Mouse (Mus musculus) lung, embryonic 15.5 days (tissue): ENCODE measurements around the gene Bmpr1a. TPM values are rescaled to one million over a fixed set of nuclear protein-coding genes. Genes with fewer than 3 reads are reported as not detected.

ENCODE experiments used
- ATAC-seq: fragments of 200-750 bp; cut with Nextera tagmentation; 2 replicates; pipeline ENCODE4 v1.8.0; 2017; ENCODE audit warnings: moderate number of reproducible peaks, borderline replicate concordance; ENCODE audit not compliant: low FRiP score, low TSS enrichment; ENCODE audit errors: extremely low read depth
- H3K27ac ChIP-seq: fragments of 300-500 bp; sonication (generic); 2 replicates; pipeline ENCODE4 v1.5.1; 2015; ENCODE audit warnings: moderate library complexity, mild to moderate bottlenecking, inconsistent platforms
- H3K27me3 ChIP-seq: fragments of 300-500 bp; sonication (generic); 2 replicates; pipeline ENCODE4 v1.6.1; 2015; ENCODE audit warnings: inconsistent platforms
- H3K36me3 ChIP-seq: fragments of 300-500 bp; sonication (generic); 2 replicates; pipeline ENCODE4 v1.6.1; 2015; ENCODE audit warnings: inconsistent platforms
- H3K4me1 ChIP-seq: fragments of 300-500 bp; sonication (generic); 2 replicates; pipeline ENCODE4 v1.6.1; 2015; ENCODE audit warnings: inconsistent platforms
- H3K4me2 ChIP-seq: fragments of 300-500 bp; sonication (generic); 2 replicates; pipeline ENCODE4 v1.6.1; 2015; ENCODE audit warnings: inconsistent platforms, mild to moderate bottlenecking, moderate library complexity
- H3K4me3 ChIP-seq: fragments of 300-500 bp; sonication (generic); 2 replicates; pipeline ENCODE4 v1.5.1; 2015; ENCODE audit warnings: mild to moderate bottlenecking, inconsistent platforms
- H3K9ac ChIP-seq: fragments of 300-500 bp; sonication (generic); 2 replicates; pipeline ENCODE4 v1.6.1; 2015; ENCODE audit warnings: inconsistent platforms
- H3K9me3 ChIP-seq: fragments of 300-500 bp; sonication (generic); 2 replicates; pipeline ENCODE4 v1.6.1; 2016; ENCODE audit warnings: inconsistent platforms
- WGBS: fragments of 180-500 bp; shearing (Covaris S2); methylation state at CpG from one replicate; pipeline ENCODE4 v1.1.7; 2015; 5-methylcytosine and 5-hydroxymethylcytosine counted together
- polyA plus RNA-seq: library from polyadenylated mRNA; unstranded; fragments of >200 nt; fragmentation: Nextera tagmentation; extraction: Ambion mirVana; gene quantifications from 2 replicates; pipeline ENCODE4 v1.2.1, GENCODE M21; 2015

Gene Bmpr1a
- polyA plus RNA-seq, result 39.1 and 39.2 TPM in 2 replicates

DNA sequence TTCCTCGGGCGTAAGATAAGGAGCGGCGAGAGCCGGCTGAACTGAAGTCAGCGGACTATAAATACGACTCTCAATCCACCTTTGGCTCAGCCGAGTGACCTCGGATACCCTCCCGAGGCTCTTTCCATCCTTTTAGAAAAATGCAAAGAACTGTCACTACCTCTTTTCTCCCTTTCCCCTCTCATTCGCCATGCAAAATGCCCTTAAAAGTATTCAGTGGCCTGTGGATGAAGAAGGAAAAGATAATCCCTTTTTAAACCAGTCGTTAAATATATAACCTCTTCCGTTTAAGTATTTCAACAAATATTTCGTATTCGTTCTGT, at the start of gene Bmpr1a:
Bmpr1a (minus strand) TSS at position 17 of the 323 bp plus-strand sequence.
- H3K9me3 ChIP-seq, result no peaks in the 10 kb centered on the region
- peak within 1 kb of the TSS; percentile 55 for H3K4me2 ChIP-seq
- H3K4me1 ChIP-seq, result peaks cover 42% of the 10 kb centered on the region
- no peaks in the 10 kb centered on the region for H3K36me3 ChIP-seq
- WGBS, result 5% methylated on average over 15 of the region's 15 CpGs
- peak within 1 kb of the TSS; percentile 96 for H3K9ac ChIP-seq
- H3K27ac ChIP-seq, result peak within 1 kb of the TSS; percentile 97
- H3K27me3 ChIP-seq, result peaks cover 23% of the 10 kb centered on the region
- peak within 1 kb of the TSS; percentile 87 for H3K4me3 ChIP-seq
- ATAC-seq, result no peak

DNA sequence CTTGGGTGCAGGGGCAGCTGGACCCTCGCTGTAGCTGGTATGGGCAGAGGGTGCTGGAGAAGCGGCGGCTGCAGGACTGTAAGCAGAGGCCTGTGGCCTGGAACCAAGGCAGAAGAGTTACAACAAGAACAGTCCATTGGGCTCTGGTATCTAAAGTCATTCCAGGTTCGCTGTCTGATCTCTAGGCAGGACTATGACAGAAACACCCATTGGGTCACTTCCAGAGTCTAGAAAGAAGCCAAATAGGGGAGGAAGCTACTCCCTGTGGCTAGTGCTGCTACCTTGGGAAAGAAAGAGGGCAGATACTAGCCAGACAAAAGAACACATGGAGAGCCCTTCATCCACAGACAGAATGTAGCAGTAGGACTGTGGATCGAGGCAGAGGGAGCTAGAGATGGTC, 49.1 kb upstream of the Bmpr1a start:
- 92% methylated on average over 5 of the region's 5 CpGs for WGBS
- no peak overlapping the region for H3K27ac ChIP-seq
- ATAC-seq, result no peak

DNA sequence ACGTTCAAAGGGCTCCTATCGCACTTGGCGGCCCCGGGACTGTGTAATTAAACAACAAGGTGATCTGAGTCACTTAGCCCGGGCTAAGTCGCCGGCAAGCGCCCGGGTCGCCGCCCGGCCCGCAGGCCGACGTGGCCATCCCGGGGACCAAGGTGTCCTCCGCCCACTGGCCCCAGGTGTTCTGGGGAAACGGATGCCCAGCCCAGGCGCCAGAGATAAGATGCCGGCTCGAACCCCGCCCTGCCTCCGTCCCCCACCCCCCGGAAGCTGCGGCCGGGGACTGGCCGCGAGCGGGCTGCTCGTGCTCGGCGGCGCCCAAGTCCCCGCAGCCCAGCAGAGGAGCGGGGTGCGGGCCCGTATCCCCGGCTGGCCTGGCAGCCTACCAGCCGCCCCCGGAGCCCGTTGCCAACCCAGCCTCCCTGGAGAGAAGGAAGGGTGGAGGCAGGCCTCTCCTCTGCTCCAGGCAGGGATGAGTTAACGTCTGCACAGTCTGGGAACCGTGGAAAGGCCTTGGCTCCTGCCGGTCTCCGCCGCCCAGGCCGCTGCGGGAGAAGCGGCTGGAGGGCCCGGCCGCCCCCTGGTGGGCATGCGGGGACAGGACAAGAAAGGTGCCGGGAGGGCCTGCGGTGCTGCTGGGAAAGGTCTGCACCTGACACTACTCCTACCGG, 46.0 kb upstream of the Bmpr1a start:
- Histone ChIP-seq H3K4me2 (peak overlapping the region; percentile 72), H3K36me3 (no peaks in the 10 kb centered on the region), H3K4me3 (peak overlapping the region; percentile 54), H3K4me1 (no peaks in the 10 kb centered on the region), H3K27me3 (peaks cover 35% of the 10 kb centered on the region), H3K9me3 (no peaks in the 10 kb centered on the region), H3K9ac (peak overlapping the region; percentile 58), H3K27ac (peak overlapping the region; percentile 80)
- ATAC-seq, result peak; percentile 91
- WGBS, result under 1% methylated on average over 52 of the region's 55 CpGs

More for the DNA sequence above, 49.1 kb upstream of the Bmpr1a start:
- no peak overlapping the region for H3K4me3 ChIP-seq
- H3K36me3 ChIP-seq, result no peaks in the 10 kb centered on the region
- H3K4me1 ChIP-seq, result no peaks in the 10 kb centered on the region
- no peak overlapping the region for H3K4me2 ChIP-seq
- H3K27me3 ChIP-seq, result peaks cover 14% of the 10 kb centered on the region
- H3K9ac ChIP-seq, result no peak overlapping the region
- H3K9me3 ChIP-seq, result no peaks in the 10 kb centered on the region

DNA sequence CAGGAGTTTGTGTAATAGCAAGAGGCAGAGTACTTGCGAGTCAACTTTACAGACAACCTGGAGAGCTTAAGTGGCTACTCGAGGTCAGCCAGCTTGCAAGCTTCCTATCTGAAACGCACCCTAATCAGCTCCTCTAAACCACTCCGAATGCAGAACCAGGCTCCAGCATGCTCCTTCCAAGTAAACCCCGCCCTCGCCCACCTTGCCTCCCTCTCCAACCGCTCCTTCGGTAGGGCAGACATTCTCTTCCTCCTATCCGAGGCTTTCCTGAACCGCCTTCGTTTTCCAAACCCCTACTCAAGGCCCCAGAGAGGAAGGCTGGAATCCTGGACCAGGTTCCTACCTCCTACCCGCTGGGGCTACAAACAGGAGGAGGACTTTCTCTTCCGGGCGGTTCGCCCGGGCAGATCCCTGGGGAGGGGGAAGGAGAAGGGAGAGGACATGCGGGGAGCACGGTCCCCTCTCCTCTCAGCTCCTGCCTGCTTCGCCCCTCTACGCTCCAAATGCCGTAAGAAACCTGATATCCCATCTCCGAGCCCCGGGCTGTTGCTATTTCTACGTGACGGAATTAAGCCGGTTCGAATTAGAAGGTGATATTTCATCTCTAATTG, 45.4 kb upstream of the Bmpr1a start:
- peak overlapping the region; percentile 80 for H3K27ac ChIP-seq
- no peaks in the 10 kb centered on the region for H3K4me1 ChIP-seq
- no peaks in the 10 kb centered on the region for H3K9me3 ChIP-seq
- H3K9ac ChIP-seq, result peak overlapping the region; percentile 58
- peak overlapping the region; percentile 72 for H3K4me2 ChIP-seq
- peak overlapping the region; percentile 54 for H3K4me3 ChIP-seq
- under 1% methylated on average over 27 of the region's 27 CpGs for whole genome bisulfite sequencing
- H3K27me3 ChIP-seq, result peaks cover 42% of the 10 kb centered on the region
- no peaks in the 10 kb centered on the region for H3K36me3 ChIP-seq
- ATAC-seq, result peak; percentile 58

DNA sequence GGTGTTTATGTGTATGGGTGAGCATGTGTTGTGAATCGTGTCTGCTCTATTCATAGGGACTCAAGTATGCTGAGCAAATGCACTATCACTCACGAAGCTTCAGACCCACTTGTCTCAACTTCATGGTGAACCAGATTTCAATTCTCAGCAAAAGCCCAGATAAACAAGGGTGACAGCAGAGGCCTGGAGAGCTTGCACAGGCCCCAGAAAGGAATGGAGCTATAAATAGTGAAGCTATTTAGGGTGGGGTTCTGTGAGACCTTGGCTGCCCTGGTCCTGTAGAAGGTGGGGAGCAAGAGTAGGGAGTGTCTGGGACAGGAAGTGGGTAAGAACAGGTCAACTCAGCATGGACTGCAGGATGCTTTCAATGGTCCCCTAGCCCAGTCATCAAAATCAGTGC, 41.4 kb upstream of the Bmpr1a start:
- H3K4me1 ChIP-seq, result 0 out of 2 replicates have a peak, but pooled peaks cover 5% of the 10 kb centered on the region
- H3K27ac ChIP-seq, result no peak overlapping the region
- H3K27me3 ChIP-seq, result peaks cover 34% of the 10 kb centered on the region
- H3K9me3 ChIP-seq, result no peaks in the 10 kb centered on the region
- no peak overlapping the region for H3K9ac ChIP-seq
- WGBS, result 60% methylated on average over 2 of the region's 2 CpGs
- H3K4me2 ChIP-seq, result no peak overlapping the region
- no peak for ATAC-seq
- H3K36me3 ChIP-seq, result no peaks in the 10 kb centered on the region
- H3K4me3 ChIP-seq, result no peak overlapping the region

DNA sequence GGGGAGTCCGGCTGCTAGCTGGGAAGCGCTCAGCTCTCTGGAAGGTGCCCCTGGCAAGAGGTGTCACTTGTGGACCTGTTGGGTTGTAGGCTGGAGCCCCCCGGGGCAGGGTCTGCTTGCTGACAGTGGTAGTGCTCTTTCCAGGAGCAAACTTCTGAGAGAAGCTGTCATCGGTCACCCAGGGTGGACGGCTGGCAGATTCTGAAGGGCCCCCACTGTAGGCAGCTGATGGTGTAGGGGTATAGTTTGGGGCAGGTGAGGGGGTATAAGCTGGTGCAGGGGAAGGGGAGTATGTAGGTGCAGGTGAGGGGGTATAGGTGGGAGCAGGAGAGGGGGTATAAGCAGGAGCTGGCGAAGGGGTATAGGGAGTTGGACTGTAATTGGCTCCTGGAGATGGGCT, 40.9 kb upstream of the Bmpr1a start:
- Histone ChIP-seq H3K4me3 (no peak overlapping the region), H3K36me3 (no peaks in the 10 kb centered on the region), H3K27ac (no peak overlapping the region), H3K9ac (no peak overlapping the region), H3K4me2 (no peak overlapping the region), H3K4me1 (0 out of 2 replicates have a peak, but pooled peaks cover 5% of the 10 kb centered on the region), H3K9me3 (no peaks in the 10 kb centered on the region), H3K27me3 (peaks cover 37% of the 10 kb centered on the region)
- WGBS, result 74% methylated on average over 6 of the region's 6 CpGs
- ATAC-seq, result no peak

DNA sequence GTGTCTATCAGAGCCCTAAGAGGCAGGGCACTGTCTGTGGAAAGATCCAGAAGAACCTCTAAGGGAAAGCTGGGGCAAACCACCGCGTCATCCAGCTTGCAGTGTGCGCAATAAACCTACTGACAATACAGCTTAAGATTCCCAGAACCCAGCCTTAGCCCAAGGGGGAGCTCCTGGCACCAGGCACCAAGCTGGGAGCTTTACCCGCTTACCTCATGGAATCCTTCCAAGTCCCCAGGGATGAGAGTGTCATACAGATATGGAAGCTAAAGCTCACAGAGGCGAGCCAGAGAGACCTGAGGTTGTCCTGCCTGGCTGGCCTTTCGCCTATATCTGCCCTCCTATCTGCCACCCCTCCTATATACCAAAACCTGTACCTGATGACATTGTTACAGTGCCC, 40.5 kb upstream of the Bmpr1a start:
- Histone ChIP-seq H3K4me3 (no peak overlapping the region), H3K27ac (no peak overlapping the region), H3K4me2 (no peak overlapping the region), H3K27me3 (peaks cover 37% of the 10 kb centered on the region), H3K9me3 (no peaks in the 10 kb centered on the region), H3K9ac (no peak overlapping the region), H3K36me3 (no peaks in the 10 kb centered on the region), H3K4me1 (0 out of 2 replicates have a peak, but pooled peaks cover 5% of the 10 kb centered on the region)
- no peak for ATAC-seq
- 69% methylated on average over 6 of the region's 6 CpGs for WGBS

DNA sequence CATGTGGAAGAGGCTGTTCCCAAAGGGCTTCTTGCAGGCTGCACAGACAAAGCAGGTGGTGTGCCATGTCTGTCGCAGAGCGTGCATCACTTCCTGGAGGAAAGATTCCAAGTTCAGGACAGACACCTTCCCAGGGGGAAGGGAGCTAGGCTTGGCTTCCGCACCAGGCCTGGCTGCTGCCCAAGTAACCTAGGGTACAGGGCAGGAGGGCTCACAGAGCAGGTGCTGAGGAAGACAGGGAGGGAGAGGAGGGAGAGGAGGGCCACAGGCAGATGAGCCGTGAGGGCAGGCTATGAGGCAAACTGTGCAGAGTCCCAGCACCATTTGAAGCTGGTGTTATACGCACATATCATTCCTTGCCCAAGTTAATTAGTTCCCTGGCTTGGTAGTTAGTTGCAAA, 38.8 kb upstream of the Bmpr1a start:
- Histone ChIP-seq H3K4me3 (no peak overlapping the region), H3K4me2 (no peak overlapping the region), H3K36me3 (no peaks in the 10 kb centered on the region), H3K9me3 (no peaks in the 10 kb centered on the region), H3K9ac (no peak overlapping the region), H3K4me1 (0 out of 2 replicates have a peak, but pooled peaks cover 5% of the 10 kb centered on the region), H3K27ac (no peak overlapping the region), H3K27me3 (peaks cover 42% of the 10 kb centered on the region)
- no peak for ATAC-seq
- 82% methylated on average over 5 of the region's 5 CpGs for WGBS

DNA sequence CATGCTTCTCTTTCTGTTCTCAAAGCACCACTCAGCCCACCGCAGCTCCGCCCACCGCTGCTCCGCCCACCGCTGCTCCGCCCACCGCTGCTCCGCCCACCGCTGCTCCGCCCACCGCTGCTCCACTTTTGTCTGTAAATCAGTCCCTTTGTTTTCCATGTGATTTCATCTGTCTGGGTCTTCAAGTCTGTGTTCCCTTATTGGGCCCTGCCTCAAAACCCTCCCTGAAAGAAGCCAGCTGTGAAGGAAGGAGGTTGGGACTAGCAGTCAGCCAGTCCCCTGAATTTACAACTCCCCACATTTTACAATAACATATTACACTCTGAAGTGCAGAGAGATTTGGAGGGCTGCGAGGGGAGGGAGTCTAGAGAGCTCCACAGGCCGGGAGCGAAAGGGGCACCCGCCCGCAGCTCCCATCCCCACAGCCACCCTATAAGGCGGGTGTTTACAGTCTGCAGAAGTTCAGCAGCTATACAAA, 37.6 kb upstream of the Bmpr1a start:
- Histone ChIP-seq H3K4me1 (0 out of 2 replicates have a peak, but pooled peaks cover 5% of the 10 kb centered on the region), H3K9ac (no peak overlapping the region), H3K4me2 (peak overlapping the region; percentile 25), H3K27me3 (peaks cover 36% of the 10 kb centered on the region), H3K9me3 (no peaks in the 10 kb centered on the region), H3K27ac (peak overlapping the region; percentile 69), H3K36me3 (no peaks in the 10 kb centered on the region), H3K4me3 (no peak overlapping the region)
- peak; percentile 78 for ATAC-seq
- WGBS, result 11% methylated on average over 17 of the region's 17 CpGs

DNA sequence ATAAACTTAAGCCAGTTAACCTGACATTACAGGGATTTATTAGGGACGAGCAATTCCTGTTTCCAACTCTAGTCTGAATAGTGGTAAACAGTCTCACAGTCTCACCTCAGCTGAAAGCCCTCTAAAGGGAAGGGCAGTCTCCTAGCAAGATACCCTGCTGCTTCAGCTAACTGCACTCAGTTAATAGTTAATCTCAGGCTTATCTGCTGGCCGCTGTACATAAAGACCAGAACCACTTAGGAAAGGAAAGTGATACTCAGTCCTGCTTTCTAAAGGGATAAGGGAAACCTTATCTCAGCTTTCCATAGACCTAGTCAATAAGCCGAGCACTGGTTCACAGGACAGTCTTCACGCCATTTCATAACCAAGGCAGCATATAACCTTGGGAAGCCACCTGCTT, 32.7 kb upstream of the Bmpr1a start:
- peaks cover 6% of the 10 kb centered on the region; the same call in 1 of the 2 replicates for H3K4me1 ChIP-seq
- no peaks in the 10 kb centered on the region for H3K9me3 ChIP-seq
- no peak overlapping the region for H3K9ac ChIP-seq
- 51% methylated on average over 4 of the region's 4 CpGs for whole genome bisulfite sequencing
- no peak overlapping the region for H3K4me3 ChIP-seq
- H3K27ac ChIP-seq, result no peak overlapping the region
- H3K4me2 ChIP-seq, result no peak overlapping the region
- 0 out of 2 replicates have a peak, but pooled peaks have one; percentile 11 for ATAC-seq
- H3K27me3 ChIP-seq, result peaks cover 9% of the 10 kb centered on the region
- H3K36me3 ChIP-seq, result no peaks in the 10 kb centered on the region

DNA sequence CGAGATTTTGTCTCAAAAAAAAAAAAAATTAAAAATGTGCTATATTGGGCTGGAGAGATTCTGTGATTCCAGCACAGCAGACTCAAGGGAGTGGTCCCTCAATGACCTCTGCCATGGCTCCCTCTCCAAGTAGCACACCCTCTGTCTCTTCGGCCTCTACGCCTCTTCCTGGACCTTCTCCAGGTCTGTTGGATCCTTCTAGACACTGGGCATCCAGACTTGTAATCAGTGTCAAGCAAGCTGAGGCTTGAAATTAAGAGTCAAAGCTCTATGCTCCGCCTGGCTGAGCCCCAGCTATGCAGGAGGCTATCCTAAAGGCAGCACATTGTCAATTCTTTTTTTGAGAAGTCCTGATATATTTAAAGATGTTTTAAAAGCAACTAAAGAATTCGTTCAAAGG, 30.4 kb upstream of the Bmpr1a start:
- H3K9ac ChIP-seq, result no peak overlapping the region
- H3K4me1 ChIP-seq, result peaks cover 6% of the 10 kb centered on the region; the same call in 1 of the 2 replicates
- no peak overlapping the region for H3K27ac ChIP-seq
- H3K4me3 ChIP-seq, result no peak overlapping the region
- H3K36me3 ChIP-seq, result no peaks in the 10 kb centered on the region
- peaks cover 5% of the 10 kb centered on the region for H3K27me3 ChIP-seq
- ATAC-seq, result no peak
- WGBS, result 66% methylated on average over 5 of the region's 5 CpGs
- no peak overlapping the region for H3K4me2 ChIP-seq
- no peaks in the 10 kb centered on the region for H3K9me3 ChIP-seq

DNA sequence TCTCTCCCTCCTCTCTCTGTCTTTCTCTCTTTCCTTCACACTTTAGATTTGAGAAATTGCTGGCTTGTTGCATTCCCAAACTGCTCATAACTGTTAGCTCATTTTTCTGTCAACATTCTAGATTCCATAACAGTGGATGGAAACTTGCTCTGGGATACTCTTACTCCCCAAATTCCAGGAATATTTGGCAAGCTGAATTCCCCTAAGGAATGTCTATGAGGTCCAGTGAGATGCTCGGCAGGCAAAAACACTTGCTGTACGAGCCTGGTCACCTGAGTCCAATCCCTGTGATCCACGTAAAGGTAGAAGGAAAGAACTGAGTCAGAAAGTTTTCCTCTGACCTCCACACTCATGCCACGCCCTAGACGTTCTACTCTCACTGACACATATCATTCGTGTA, 29.4 kb upstream of the Bmpr1a start:
- Histone ChIP-seq H3K27me3 (peaks cover 10% of the 10 kb centered on the region; the same call in 1 of the 2 replicates), H3K9ac (no peak overlapping the region), H3K4me2 (no peak overlapping the region), H3K27ac (no peak overlapping the region), H3K4me3 (no peak overlapping the region), H3K4me1 (peaks cover 6% of the 10 kb centered on the region; the same call in 1 of the 2 replicates), H3K36me3 (no peaks in the 10 kb centered on the region), H3K9me3 (no peaks in the 10 kb centered on the region)
- no peak for ATAC-seq
- WGBS, result 51% methylated on average over 6 of the region's 6 CpGs
